In the genomic region with DNA sequence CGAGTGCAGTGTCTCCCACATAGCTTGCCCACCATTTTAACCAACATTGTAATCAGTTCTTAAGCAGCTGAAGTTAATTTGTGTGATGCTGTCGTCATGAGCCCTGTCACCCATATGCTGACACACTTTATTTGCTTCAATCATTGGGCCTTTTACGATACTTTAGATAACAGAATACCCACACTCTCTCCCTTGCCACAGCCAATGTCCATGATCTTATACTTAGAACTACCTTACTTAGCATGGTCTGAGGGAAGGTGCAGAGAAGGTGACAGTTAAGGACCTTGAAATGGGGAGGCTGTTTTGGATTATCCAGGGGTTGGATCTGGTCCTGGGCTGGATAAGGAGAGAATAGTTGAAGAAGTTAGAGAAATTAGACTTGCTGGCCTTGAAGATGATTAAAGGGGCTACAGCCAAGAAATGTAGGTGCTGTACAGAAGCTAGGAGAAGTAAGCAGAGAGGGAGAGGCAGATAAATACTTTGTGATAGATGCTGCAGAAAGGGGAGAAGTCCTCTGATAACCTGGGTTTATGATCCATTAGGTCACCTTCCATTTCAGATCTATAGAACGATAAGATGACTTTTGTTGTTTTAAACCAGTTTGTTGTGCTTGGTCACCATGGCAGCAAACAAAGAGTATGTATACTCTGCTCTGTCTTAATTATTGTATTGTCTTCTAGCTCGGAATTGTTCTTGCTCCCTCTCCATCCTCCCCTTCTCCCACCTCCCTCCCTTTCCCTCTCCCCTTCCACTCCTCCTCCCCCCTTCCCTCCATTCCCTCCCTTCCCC, we compare ENCODE assay signal across 23 mouse cellular contexts. TPM values are rescaled to one million over a fixed set of nuclear protein-coding genes. Genes with fewer than 3 reads are reported as not detected.
DNase-seq lines count a peak whose midpoint lies in the region; ATAC-seq and TF ChIP-seq lines count a peak whose summit lies in the region.
"Had no signal": no experiment of that assay in that cellular context is flagged by ENCODE, and none has a peak within 500 bp of the region (broad histone marks: within the 10 kb centered on the region; RNA-seq: fewer than 3 reads in every experiment).

No protein-coding gene starts in this region.

- TF ChIP-seq CTCF in heart, postnatal 0 days (IDR thresholded peaks at IDR 0.05; ENCODE audit: low read depth), result no peak
- TF ChIP-seq CTCF in intestine, postnatal 0 days (IDR thresholded peaks at IDR 0.05; ENCODE audit: low read depth), result no peak

- no peak overlapping the region for H3K4me2 ChIP-seq in heart, postnatal 0 days (ENCODE audit: low read depth, low read length)
- 0 out of 2 replicates have a peak overlapping the region, but pooled peaks have one; percentile 0 for H3K4me2 ChIP-seq in intestine, postnatal 0 days (replicated peaks; ENCODE audit: low read depth)
- H3K4me2 ChIP-seq in liver, embryonic 11.5 days, result no peak overlapping the region
- H3K4me2 ChIP-seq: embryonic facial prominence, embryonic 15.5 days; hindbrain, embryonic 13.5 days had no signal

- H3K4me1 ChIP-seq in heart, postnatal 0 days (ENCODE audit: control insufficient read depth, insufficient read depth), result peaks cover 18% of the 10 kb centered on the region
- peaks cover 4% of the 10 kb centered on the region; the same call in 1 of the 2 replicates for H3K4me1 ChIP-seq in intestine, postnatal 0 days (replicated peaks; ENCODE audit: control insufficient read depth, insufficient read depth, low read length)
- no peaks in the 10 kb centered on the region for H3K4me1 ChIP-seq in liver, embryonic 11.5 days (replicated peaks; ENCODE audit: control insufficient read depth, insufficient read depth, low read length)
- H3K4me1 ChIP-seq: hindbrain, embryonic 13.5 days had no signal

- H3K9me3 ChIP-seq in heart, postnatal 0 days (replicated peaks; ENCODE audit: control insufficient read depth, low read length), result no peaks in the 10 kb centered on the region
- H3K9me3 ChIP-seq in intestine, postnatal 0 days (ENCODE audit: control insufficient read depth), result no peaks in the 10 kb centered on the region
- no peaks in the 10 kb centered on the region for H3K9me3 ChIP-seq in liver, embryonic 11.5 days (ENCODE audit: control insufficient read depth, low read length)
- H3K9me3 ChIP-seq: embryonic facial prominence, embryonic 15.5 days; forebrain, embryonic 10.5 days; heart, embryonic 10.5 days; hindbrain, embryonic 13.5 days had no signal

- H3K27me3 ChIP-seq in heart, postnatal 0 days (ENCODE audit: control insufficient read depth, insufficient read depth, low read length), result no peaks in the 10 kb centered on the region
- H3K27me3 ChIP-seq in intestine, postnatal 0 days (replicated peaks; ENCODE audit: control insufficient read depth, insufficient read depth, low read length), result no peaks in the 10 kb centered on the region
- no peaks in the 10 kb centered on the region for H3K27me3 ChIP-seq in liver, embryonic 11.5 days (replicated peaks; ENCODE audit: control insufficient read depth, insufficient read depth, low read length)
- H3K27me3 ChIP-seq: embryonic facial prominence, embryonic 15.5 days; hindbrain, embryonic 13.5 days had no signal

- TF ChIP-seq EP300 in heart, postnatal 0 days (IDR thresholded peaks at IDR 0.05; ENCODE audit: low read depth), result no peak

- no peaks in the 10 kb centered on the region for H3K36me3 ChIP-seq in heart, postnatal 0 days (replicated peaks; ENCODE audit: control insufficient read depth, insufficient read depth, low read length)
- H3K36me3 ChIP-seq in intestine, postnatal 0 days (ENCODE audit: control insufficient read depth, insufficient read depth), result no peaks in the 10 kb centered on the region
- H3K36me3 ChIP-seq in liver, embryonic 11.5 days (ENCODE audit: control insufficient read depth, insufficient read depth, low read length), result no peaks in the 10 kb centered on the region
- H3K36me3 ChIP-seq: embryonic facial prominence, embryonic 15.5 days; forebrain, embryonic 10.5 days; heart, embryonic 10.5 days; hindbrain, embryonic 13.5 days had no signal

- WGBS in heart, postnatal 0 days, result 48% methylated on average over 5 of the region's 5 CpGs
- 26% methylated on average over 5 of the region's 5 CpGs for WGBS in intestine, postnatal 0 days
- WGBS in liver, embryonic 11.5 days, result 63% methylated on average over 5 of the region's 5 CpGs

- H3K4me3 ChIP-seq in heart, postnatal 0 days (ENCODE audit: low read depth, low read length), result no peak overlapping the region
- H3K4me3 ChIP-seq in intestine, postnatal 0 days (ENCODE audit: low read depth, low read length), result no peak overlapping the region
- H3K4me3 ChIP-seq in liver, embryonic 11.5 days (ENCODE audit: low read depth, low read length), result no peak overlapping the region
- H3K4me3 ChIP-seq: embryonic facial prominence, embryonic 15.5 days; erythroblast, embryonic 14.5 days; forebrain, embryonic 10.5 days; heart, embryonic 10.5 days; hindbrain, embryonic 13.5 days had no signal

- no peak overlapping the region for H3K9ac ChIP-seq in heart, postnatal 0 days (replicated peaks; ENCODE audit: low read depth, low read length)
- H3K9ac ChIP-seq in intestine, postnatal 0 days (ENCODE audit: low read depth, low read length), result no peak overlapping the region
- H3K9ac ChIP-seq in liver, embryonic 11.5 days (ENCODE audit: low read depth, low read length), result no peak overlapping the region
- H3K9ac ChIP-seq: embryonic facial prominence, embryonic 15.5 days; hindbrain, embryonic 13.5 days had no signal

- no peak for DNase-seq in heart, postnatal 0 days (ENCODE audit: low spot score)
- DNase-seq in heart, adult 11 months, result no peak
- no peak for DNase-seq in kidney, adult 8-10 months
- DNase-seq in liver, embryonic 11.5 days (ENCODE audit: low spot score), result no peak
- no peak for DNase-seq in urinary bladder, postnatal 4 days (ENCODE audit: low spot score in 2 of 2)
- DNase-seq: adrenal gland, postnatal 10 days; B cell, adult 2 months; cerebellum, adult 11 months; cerebellum, adult 8-10 months; cerebellum, postnatal 14 days; embryo, embryonic 11 days; gastrocnemius, postnatal 36 days; heart, adult 18-20 months; heart, postnatal 14 days had no signal

- H3K27ac ChIP-seq in heart, postnatal 0 days (ENCODE audit: low read depth), result 0 out of 2 replicates have a peak overlapping the region, but pooled peaks have one; percentile 5
- no peak overlapping the region for H3K27ac ChIP-seq in intestine, postnatal 0 days (ENCODE audit: low read depth, low read length)
- H3K27ac ChIP-seq in liver, embryonic 11.5 days (ENCODE audit: low read depth, low read length), result no peak overlapping the region
- H3K27ac ChIP-seq: embryonic facial prominence, embryonic 15.5 days; forebrain, embryonic 10.5 days; heart, embryonic 10.5 days; hindbrain, embryonic 13.5 days had no signal

- no peak for ATAC-seq in heart, postnatal 0 days (ENCODE audit: insufficient read depth, low read depth)
- ATAC-seq in CD4-positive, CD25-positive, alpha-beta regulatory T cell, adult 4 months, result peak; percentile 63
- peak; percentile 53 for ATAC-seq in inflammation-experienced regulatory T-cells, adult 6 months
- peak; percentile 56; the same call in 1 of the 2 replicates for ATAC-seq in intestine, postnatal 0 days
- no peak for ATAC-seq in liver, embryonic 11.5 days (replicated peaks; ENCODE audit: low FRiP score)
- ATAC-seq: forebrain, embryonic 14.5 days had no signal

RNA-seq across cellular contexts. Expression of a gene that starts 53.9 kb away (rescaled TPM):
- 80.1 and 113 TPM in 2 replicates for total RNA-seq in heart, postnatal 0 days (2014; rRNA removed; ENCODE audit: low replicate concordance)
- 29.8 and 34.2 TPM in 2 replicates for polyA plus RNA-seq in heart, postnatal 0 days (2015; fragmentation: Nextera tagmentation; extraction: Ambion mirVana)
- 100 to 1,000 TPM; 382 to 420 TPM for polyA plus RNA-seq in CD4-positive, CD25-positive, alpha-beta regulatory T cell, adult 4 months (2017; shearing (Covaris generic))
- 100 to 1,000 TPM; 228 to 429 (median 340) TPM for polyA plus RNA-seq in inflammation-experienced regulatory T-cells, adult 6 months (2017; shearing (Covaris generic))
- polyA plus RNA-seq in intestine, postnatal 0 days (2015; fragmentation: Nextera tagmentation; extraction: Ambion mirVana), result 17.4 and 19.9 TPM in 2 replicates
- 27.2 and 30.7 TPM in 2 replicates for polyA plus RNA-seq in liver, embryonic 11.5 days (2014; fragmentation: Nextera tagmentation; extraction: Ambion mirVana)

Comparison
In these comparisons a context has a peak if more than half of its experiments do, and no peak if none do; other contexts are left out.
1. ATAC-seq: peak in CD4-positive, CD25-positive, alpha-beta regulatory T cell, adult 4 months (single experiment), inflammation-experienced regulatory T-cells, adult 6 months (single experiment) and intestine, postnatal 0 days (single experiment); none in heart, postnatal 0 days (single experiment) and liver, embryonic 11.5 days (single experiment).